Mouse (Mus musculus): ENCODE results near the gene Tctn3. TPM values are rescaled to one million over a fixed set of nuclear protein-coding genes. Genes with fewer than 3 reads are reported as not detected.

The Tctn3 gene
- polyA plus RNA-seq, 1 experiment from 2014 or later: 10.3 TPM

GRCm38 (mm10) chr19:40647319-40648158, 35.5 kb upstream of the Tctn3 start:
- H3K27me3 ChIP-seq (ENCODE audit: control insufficient read depth, insufficient read depth, low read length): no peaks in the 10 kb centered on the region
- H3K36me3 ChIP-seq (replicated peaks; ENCODE audit: control insufficient read depth, insufficient read depth, low read depth, low read length): no peaks in the 10 kb centered on the region
- no peak overlapping the region for H3K4me2 ChIP-seq (ENCODE audit: low read depth, low read length)
- no peak overlapping the region for H3K27ac ChIP-seq (replicated peaks; ENCODE audit: low read depth, low read length)
- no peak overlapping the region for H3K4me3 ChIP-seq (ENCODE audit: low read depth, low read length)
- no peaks in the 10 kb centered on the region for H3K4me1 ChIP-seq (ENCODE audit: control insufficient read depth, insufficient read depth, low read length)
- 57% methylated on average over 9 of the region's 9 CpGs for WGBS
- no peak overlapping the region for H3K9ac ChIP-seq (replicated peaks; ENCODE audit: low read length)
- no peak for ATAC-seq (replicated peaks; ENCODE audit: insufficient number of reproducible peaks, low FRiP score, low TSS enrichment, low read depth)
- H3K9me3 ChIP-seq (replicated peaks; ENCODE audit: control insufficient read depth, low read length): no peaks in the 10 kb centered on the region
- DNase-seq (ENCODE audit: low spot score): no peak

GRCm38 (mm10) chr19:40646379-40646778, 34.3 kb upstream of the Tctn3 start:
- H3K4me1 ChIP-seq (ENCODE audit: control insufficient read depth, insufficient read depth, low read length): no peaks in the 10 kb centered on the region
- no peaks in the 10 kb centered on the region for H3K27me3 ChIP-seq (ENCODE audit: control insufficient read depth, insufficient read depth, low read length)
- H3K36me3 ChIP-seq (replicated peaks; ENCODE audit: control insufficient read depth, insufficient read depth, low read depth, low read length): no peaks in the 10 kb centered on the region
- no peak overlapping the region for H3K27ac ChIP-seq (replicated peaks; ENCODE audit: low read depth, low read length)
- no peaks in the 10 kb centered on the region for H3K9me3 ChIP-seq (replicated peaks; ENCODE audit: control insufficient read depth, low read length)
- H3K4me2 ChIP-seq (ENCODE audit: low read depth, low read length): no peak overlapping the region
- DNase-seq (ENCODE audit: low spot score) (no peak), ATAC-seq (replicated peaks; ENCODE audit: insufficient number of reproducible peaks, low FRiP score, low TSS enrichment, low read depth) (no peak)
- no peak overlapping the region for H3K9ac ChIP-seq (replicated peaks; ENCODE audit: low read length)
- 38% methylated on average over 6 of the region's 6 CpGs for WGBS
- no peak overlapping the region for H3K4me3 ChIP-seq (ENCODE audit: low read depth, low read length)

GRCm38 (mm10) chr19:40643846-40644245, 31.8 kb upstream of the Tctn3 start:
- Histone ChIP-seq H3K4me3 (ENCODE audit: low read depth, low read length) (no peak overlapping the region), H3K9me3 (replicated peaks; ENCODE audit: control insufficient read depth, low read length) (no peaks in the 10 kb centered on the region), H3K4me1 (ENCODE audit: control insufficient read depth, insufficient read depth, low read length) (no peaks in the 10 kb centered on the region), H3K9ac (replicated peaks; ENCODE audit: low read length) (no peak overlapping the region), H3K27me3 (ENCODE audit: control insufficient read depth, insufficient read depth, low read length) (no peaks in the 10 kb centered on the region), H3K36me3 (replicated peaks; ENCODE audit: control insufficient read depth, insufficient read depth, low read depth, low read length) (no peaks in the 10 kb centered on the region), H3K27ac (replicated peaks; ENCODE audit: low read depth, low read length) (no peak overlapping the region), H3K4me2 (ENCODE audit: low read depth, low read length) (no peak overlapping the region)
- ATAC-seq (replicated peaks; ENCODE audit: insufficient number of reproducible peaks, low FRiP score, low TSS enrichment, low read depth) (no peak), DNase-seq (ENCODE audit: low spot score) (no peak)
- WGBS: 90% methylated on average over 1 of the region's 1 CpGs

GRCm38 (mm10) chr19:40640799-40641198, 28.8 kb upstream of the Tctn3 start:
- Histone ChIP-seq H3K4me3 (ENCODE audit: low read depth, low read length) (no peak overlapping the region), H3K27me3 (ENCODE audit: control insufficient read depth, insufficient read depth, low read length) (no peaks in the 10 kb centered on the region), H3K36me3 (replicated peaks; ENCODE audit: control insufficient read depth, insufficient read depth, low read depth, low read length) (no peaks in the 10 kb centered on the region), H3K9me3 (replicated peaks; ENCODE audit: control insufficient read depth, low read length) (no peaks in the 10 kb centered on the region), H3K27ac (replicated peaks; ENCODE audit: low read depth, low read length) (no peak overlapping the region), H3K9ac (replicated peaks; ENCODE audit: low read length) (no peak overlapping the region), H3K4me2 (ENCODE audit: low read depth, low read length) (no peak overlapping the region), H3K4me1 (ENCODE audit: control insufficient read depth, insufficient read depth, low read length) (no peaks in the 10 kb centered on the region)
- no peak for DNase-seq (ENCODE audit: low spot score)
- 80% methylated on average over 2 of the region's 2 CpGs for WGBS
- no peak for ATAC-seq (replicated peaks; ENCODE audit: insufficient number of reproducible peaks, low FRiP score, low TSS enrichment, low read depth)

GRCm38 (mm10) chr19:40639729-40640304, 27.8 kb upstream of the Tctn3 start:
- no peak overlapping the region for H3K4me3 ChIP-seq (ENCODE audit: low read depth, low read length)
- ATAC-seq (replicated peaks; ENCODE audit: insufficient number of reproducible peaks, low FRiP score, low TSS enrichment, low read depth) (no peak), DNase-seq (ENCODE audit: low spot score) (no peak)
- H3K27me3 ChIP-seq (ENCODE audit: control insufficient read depth, insufficient read depth, low read length): no peaks in the 10 kb centered on the region
- H3K4me1 ChIP-seq (ENCODE audit: control insufficient read depth, insufficient read depth, low read length): no peaks in the 10 kb centered on the region
- no peaks in the 10 kb centered on the region for H3K36me3 ChIP-seq (replicated peaks; ENCODE audit: control insufficient read depth, insufficient read depth, low read depth, low read length)
- no peak overlapping the region for H3K4me2 ChIP-seq (ENCODE audit: low read depth, low read length)
- no peaks in the 10 kb centered on the region for H3K9me3 ChIP-seq (replicated peaks; ENCODE audit: control insufficient read depth, low read length)
- H3K27ac ChIP-seq (replicated peaks; ENCODE audit: low read depth, low read length): no peak overlapping the region
- H3K9ac ChIP-seq (replicated peaks; ENCODE audit: low read length): no peak overlapping the region
- WGBS: 83% methylated on average over 11 of the region's 11 CpGs

GRCm38 (mm10) chr19:40638582-40638981, 26.5 kb upstream of the Tctn3 start:
- DNase-seq (ENCODE audit: low spot score): no peak
- H3K9me3 ChIP-seq (replicated peaks; ENCODE audit: control insufficient read depth, low read length): no peaks in the 10 kb centered on the region
- no peaks in the 10 kb centered on the region for H3K27me3 ChIP-seq (ENCODE audit: control insufficient read depth, insufficient read depth, low read length)
- WGBS: 93% methylated on average over 5 of the region's 5 CpGs
- no peak overlapping the region for H3K27ac ChIP-seq (replicated peaks; ENCODE audit: low read depth, low read length)
- no peak overlapping the region for H3K4me2 ChIP-seq (ENCODE audit: low read depth, low read length)
- no peak for ATAC-seq (replicated peaks; ENCODE audit: insufficient number of reproducible peaks, low FRiP score, low TSS enrichment, low read depth)
- H3K4me1 ChIP-seq (ENCODE audit: control insufficient read depth, insufficient read depth, low read length): no peaks in the 10 kb centered on the region
- no peaks in the 10 kb centered on the region for H3K36me3 ChIP-seq (replicated peaks; ENCODE audit: control insufficient read depth, insufficient read depth, low read depth, low read length)
- no peak overlapping the region for H3K9ac ChIP-seq (replicated peaks; ENCODE audit: low read length)
- H3K4me3 ChIP-seq (ENCODE audit: low read depth, low read length): no peak overlapping the region

- H3K36me3 ChIP-seq (replicated peaks; ENCODE audit: control insufficient read depth, insufficient read depth, low read depth, low read length): no peaks in the 10 kb centered on the region
- H3K9me3 ChIP-seq (replicated peaks; ENCODE audit: control insufficient read depth, low read length): no peaks in the 10 kb centered on the region
- H3K27me3 ChIP-seq (ENCODE audit: control insufficient read depth, insufficient read depth, low read length): no peaks in the 10 kb centered on the region
- H3K4me2 ChIP-seq (ENCODE audit: low read depth, low read length): no peak overlapping the region
- ATAC-seq (replicated peaks; ENCODE audit: insufficient number of reproducible peaks, low FRiP score, low TSS enrichment, low read depth): no peak
- no peak overlapping the region for H3K9ac ChIP-seq (replicated peaks; ENCODE audit: low read length)
- DNase-seq (ENCODE audit: low spot score): no peak
- no peak overlapping the region for H3K4me3 ChIP-seq (ENCODE audit: low read depth, low read length)
- H3K27ac ChIP-seq (replicated peaks; ENCODE audit: low read depth, low read length): no peak overlapping the region
- WGBS: 85% methylated on average over 7 of the region's 7 CpGs
- no peaks in the 10 kb centered on the region for H3K4me1 ChIP-seq (ENCODE audit: control insufficient read depth, insufficient read depth, low read length)
Observed at GRCm38 (mm10) chr19:40637601-40638000, 25.6 kb upstream of the Tctn3 start.

GRCm38 (mm10) chr19:40637091-40637490, 25.1 kb upstream of the Tctn3 start:
- DNase-seq (ENCODE audit: low spot score): no peak
- 58% methylated on average over 4 of the region's 4 CpGs for WGBS

More at GRCm38 (mm10) chr19:40637091-40637490, 25.1 kb upstream of the Tctn3 start:
- H3K9ac ChIP-seq (replicated peaks; ENCODE audit: low read length): no peak overlapping the region
- H3K36me3 ChIP-seq (replicated peaks; ENCODE audit: control insufficient read depth, insufficient read depth, low read depth, low read length): no peaks in the 10 kb centered on the region
- no peaks in the 10 kb centered on the region for H3K4me1 ChIP-seq (ENCODE audit: control insufficient read depth, insufficient read depth, low read length)
- H3K4me3 ChIP-seq (ENCODE audit: low read depth, low read length): no peak overlapping the region
- H3K4me2 ChIP-seq (ENCODE audit: low read depth, low read length): no peak overlapping the region
- no peaks in the 10 kb centered on the region for H3K27me3 ChIP-seq (ENCODE audit: control insufficient read depth, insufficient read depth, low read length)
- H3K27ac ChIP-seq (replicated peaks; ENCODE audit: low read depth, low read length): no peak overlapping the region
- H3K9me3 ChIP-seq (replicated peaks; ENCODE audit: control insufficient read depth, low read length): no peaks in the 10 kb centered on the region
- ATAC-seq (replicated peaks; ENCODE audit: insufficient number of reproducible peaks, low FRiP score, low TSS enrichment, low read depth): no peak
